ENCODE assay signal across 32 mouse cellular contexts in the genomic region with DNA sequence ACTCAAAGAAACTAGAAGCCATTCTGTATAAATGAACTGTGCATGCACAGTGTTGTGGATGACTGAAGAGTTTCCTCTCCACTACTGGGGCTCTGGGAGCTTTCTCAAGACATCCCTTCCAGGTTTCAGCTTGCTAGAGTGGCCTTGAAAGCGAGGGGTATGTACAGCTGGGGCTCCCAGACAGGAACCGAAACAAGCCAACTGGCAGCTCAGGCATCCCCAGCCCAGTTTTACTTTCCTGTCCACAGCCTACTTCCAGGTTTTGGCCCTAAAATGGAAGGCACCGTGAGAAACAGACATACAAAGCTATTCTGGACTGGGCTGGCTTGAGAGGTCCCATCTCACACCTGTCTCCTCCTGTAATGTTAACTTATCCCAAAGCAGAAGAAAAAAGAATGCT.
A peak's percentile ranks its signal among the peaks of the same experiment; 100 is the strongest.
DNase-seq lines count a peak whose midpoint lies in the region; ATAC-seq and TF ChIP-seq lines count a peak whose summit lies in the region.
"Had no signal": no experiment of that assay in that cellular context is flagged by ENCODE, and none has a peak within 500 bp of the region (broad histone marks: within the 10 kb centered on the region; RNA-seq: fewer than 3 reads in every experiment).

No protein-coding gene starts in this region.

- 77% methylated on average over 3 of the region's 3 CpGs for WGBS in intestine, embryonic 16.5 days

- TF ChIP-seq CTCF in left cerebral cortex, adult 2 months (IDR thresholded peaks at IDR 0.05) = no peak

- peak; percentile 27 to 32 for DNase-seq in frontal cortex, postnatal 10 days (ENCODE audit: low spot score in 2 of 2)
- no peak for DNase-seq in frontal cortex, postnatal 36 days (ENCODE audit: low spot score in 2 of 2)
- peak; percentile 21 for DNase-seq in left cerebral cortex, adult 11 months (ENCODE audit: low spot score)
- no peak for DNase-seq in left cerebral cortex, adult 2 months (ENCODE audit: extremely low spot score in 1 of 2, low spot score in 2 of 2)
- DNase-seq in spleen, postnatal 36 days (ENCODE audit: low spot score in 2 of 2) = peak; percentile 1
- no peak for DNase-seq in spleen, postnatal 14 days (ENCODE audit: low spot score in 2 of 2)
- DNase-seq: adrenal gland, postnatal 10 days; cerebellum, adult 11 months; cerebellum, adult 9-10 months; embryo, embryonic 11 days; gastrocnemius, postnatal 10 days; heart, postnatal 36 days; kidney, adult 8-10 months; kidney, postnatal 4 days; liver; lung, adult 2 months; lung, postnatal 10 days; thymus, adult 18-20 months; thymus, postnatal 25 days had no signal

- H3K27ac ChIP-seq in left cerebral cortex, adult 2 months = no peak overlapping the region; the same call in 1 of the 2 replicates
- no peak overlapping the region for H3K27ac ChIP-seq in intestine, embryonic 16.5 days (ENCODE audit: low read length)
- H3K27ac ChIP-seq: embryonic facial prominence, embryonic 12.5 days; hindbrain, embryonic 12.5 days; hindbrain, postnatal 0 days; intestine, embryonic 15.5 days; kidney, postnatal 0 days; liver, embryonic 14.5 days; macrophage; midbrain, embryonic 13.5 days; neural tube, embryonic 15.5 days had no signal

- intact Hi-C loops in left cerebral cortex, adult 2 months (cut with DNase I) = no loop called here

- no peak overlapping the region for H3K4me2 ChIP-seq in intestine, embryonic 16.5 days (ENCODE audit: low read depth, low read length)
- H3K4me2 ChIP-seq: embryonic facial prominence, embryonic 12.5 days; heart, embryonic 11.5 days; hindbrain, embryonic 12.5 days; intestine, embryonic 15.5 days; midbrain, embryonic 13.5 days; neural tube, embryonic 15.5 days had no signal

- H3K4me1 ChIP-seq in intestine, embryonic 16.5 days (ENCODE audit: control insufficient read depth, insufficient read depth, low read length) = no peaks in the 10 kb centered on the region
- H3K4me1 ChIP-seq: embryonic facial prominence, embryonic 12.5 days; hindbrain, embryonic 12.5 days; intestine, embryonic 15.5 days; midbrain, embryonic 13.5 days; neural tube, embryonic 15.5 days had no signal

- H3K9ac ChIP-seq in intestine, embryonic 16.5 days (ENCODE audit: low read depth, low read length) = no peak overlapping the region
- H3K9ac ChIP-seq: embryonic facial prominence, embryonic 12.5 days; hindbrain, embryonic 12.5 days; intestine, embryonic 15.5 days; liver, embryonic 14.5 days; midbrain, embryonic 13.5 days; neural tube, embryonic 15.5 days had no signal

- no peaks in the 10 kb centered on the region for H3K27me3 ChIP-seq in intestine, embryonic 16.5 days (replicated peaks; ENCODE audit: control insufficient read depth, insufficient read depth, low read length)
- H3K27me3 ChIP-seq: embryonic facial prominence, embryonic 12.5 days; hindbrain, embryonic 12.5 days; intestine, embryonic 15.5 days; midbrain, embryonic 13.5 days; neural tube, embryonic 15.5 days had no signal

- no peaks in the 10 kb centered on the region for H3K36me3 ChIP-seq in intestine, embryonic 16.5 days (ENCODE audit: control insufficient read depth, insufficient read depth, low read length)
- H3K36me3 ChIP-seq: embryonic facial prominence, embryonic 12.5 days; hindbrain, embryonic 12.5 days; intestine, embryonic 15.5 days; midbrain, embryonic 13.5 days; neural tube, embryonic 15.5 days had no signal

- H3K4me3 ChIP-seq in left cerebral cortex, adult 2 months = no peak overlapping the region
- no peak overlapping the region for H3K4me3 ChIP-seq in intestine, embryonic 16.5 days (ENCODE audit: low read length)
- H3K4me3 ChIP-seq: embryonic facial prominence, embryonic 12.5 days; hindbrain, embryonic 12.5 days; intestine, embryonic 15.5 days; midbrain, embryonic 13.5 days; neural tube, embryonic 15.5 days had no signal

- ATAC-seq in intestine, embryonic 16.5 days = no peak
- ATAC-seq: forebrain, embryonic 14.5 days; hindbrain, postnatal 0 days; intestine, embryonic 15.5 days; midbrain, embryonic 13.5 days; Patski had no signal

- no peaks in the 10 kb centered on the region for H3K9me3 ChIP-seq in intestine, embryonic 16.5 days (ENCODE audit: control insufficient read depth, low read length)
- H3K9me3 ChIP-seq: embryonic facial prominence, embryonic 12.5 days; hindbrain, embryonic 12.5 days; intestine, embryonic 15.5 days; midbrain, embryonic 13.5 days; neural tube, embryonic 15.5 days had no signal

Comparison
In these comparisons a context has a peak if more than half of its experiments do, and no peak if none do; other contexts are left out.
1. DNase-seq: peak in frontal cortex, postnatal 10 days (2 of 2), left cerebral cortex, adult 11 months (single experiment) and spleen, postnatal 36 days (2 of 2); none in frontal cortex, postnatal 36 days (0 of 2), left cerebral cortex, adult 2 months (0 of 2) and spleen, postnatal 14 days (0 of 2).